Mouse (Mus musculus) G1E (cell line): ENCODE measurements around the gene Fez2. TPM values are rescaled to one million over a fixed set of nuclear protein-coding genes. Genes with fewer than 3 reads are reported as not detected.

Experiments used
- ATAC-seq: 2 replicates; pipeline ENCODE4 v1.8.0; 2016; ENCODE audit warnings: mild to moderate bottlenecking; ENCODE audit not compliant: insufficient number of reproducible peaks, poor library complexity, low FRiP score, severe bottlenecking; ENCODE audit errors: extremely low read depth
- DNase-seq: peaks from one replicate; pipeline ENCODE4 v3.0.0; 2012; ENCODE audit warnings: low spot score
- H3K27me3 ChIP-seq: 2 replicates; pipeline ENCODE4 v1.6.1; 2012; ENCODE audit warnings: mild to moderate bottlenecking, low read length, inconsistent platforms; ENCODE audit not compliant: insufficient read depth
- H3K36me3 ChIP-seq: replicated peaks from 2 replicates; pipeline ENCODE3; 2012; ENCODE audit warnings: mild to moderate bottlenecking, inconsistent platforms
- H3K4me1 ChIP-seq: 2 replicates; pipeline ENCODE4 v1.6.1; 2012; ENCODE audit warnings: low read depth, low read length, inconsistent platforms, mixed read lengths; ENCODE audit not compliant: insufficient read depth
- H3K4me3 ChIP-seq: 2 replicates; pipeline ENCODE4 v1.5.1; 2012; ENCODE audit warnings: low read depth, mild to moderate bottlenecking, inconsistent platforms, low read length, moderate library complexity, mixed read lengths
- H3K9me3 ChIP-seq: replicated peaks from 2 replicates; pipeline ENCODE4 v1.6.1; 2012; ENCODE audit warnings: inconsistent platforms
- CTCF ChIP-seq: IDR thresholded peaks from 2 replicates; pipeline ENCODE4 v1.5.1; 2012; ENCODE audit warnings: low read depth, low read length, inconsistent platforms, mixed read lengths
- GATA1 ChIP-seq: IDR thresholded peaks from 2 replicates; pipeline ENCODE4 v1.6.1; 2012; ENCODE audit warnings: borderline replicate concordance, low read length, inconsistent platforms, mixed read lengths
- GATA2 ChIP-seq: IDR thresholded peaks from 2 replicates; pipeline ENCODE4 v1.6.1; 2012; ENCODE audit warnings: low read depth, low read length, inconsistent platforms, borderline replicate concordance
- POLR2AphosphoS5 ChIP-seq: IDR thresholded peaks from 2 replicates; pipeline ENCODE4 v1.6.1; 2012; ENCODE audit warnings: low read depth, low read length, inconsistent platforms; ENCODE audit not compliant: insufficient replicate concordance
- TAL1 ChIP-seq: conservative IDR thresholded peaks from 2 replicates; pipeline ENCODE4 v1.6.1; 2012; ENCODE audit warnings: low read depth, low read length, inconsistent platforms, mixed read lengths
- polyA plus RNA-seq: library from polyadenylated mRNA; stranded (reverse); fragments of >175 nt; gene quantifications from 2 replicates; pipeline ENCODE4 v1.2.3, GENCODE M21; 2012
- total RNA-seq, 2 experiments: library from RNA; stranded (forward) in 1 of 2; stranded (reverse) in 1 of 2; fragments of 200-1000 nt in 1 of 2; fragments of >200 nt in 1 of 2; fragmentation: Nextera tagmentation in 1 of 2; gene quantifications; 2 replicates each; pipeline ENCODE4 v1.2.3; 2014 to 2017

The Fez2 gene
- total and polyA plus RNA-seq, 3 experiments, result 3.1 to 14.6 (median 9.3) TPM

GRCm38 (mm10) chr17:78322369-78323335 lies 95.3 kb downstream of the Fez2 start:
- H3K36me3 ChIP-seq, result peaks cover 70% of the 10 kb centered on the region
- TF ChIP-seq TAL1, result no peak
- no peak for TF ChIP-seq POLR2AphosphoS5
- no peak for TF ChIP-seq GATA2
- no peak for TF ChIP-seq CTCF
- no peak for TF ChIP-seq GATA1
- H3K9me3 ChIP-seq, result no peaks in the 10 kb centered on the region
- no peak overlapping the region for H3K4me3 ChIP-seq
- H3K27me3 ChIP-seq, result no peaks in the 10 kb centered on the region
- H3K4me1 ChIP-seq, result peaks cover 75% of the 10 kb centered on the region
- ATAC-seq (no peak), DNase-seq (no peak)

- no peak for TF ChIP-seq GATA1
- no peak for TF ChIP-seq CTCF
- TF ChIP-seq GATA2, result no peak
- no peak for TF ChIP-seq POLR2AphosphoS5
- TF ChIP-seq TAL1, result no peak
- H3K9me3 ChIP-seq, result no peaks in the 10 kb centered on the region
- DNase-seq (no peak), ATAC-seq (no peak)
- H3K27me3 ChIP-seq, result no peaks in the 10 kb centered on the region
- H3K4me1 ChIP-seq, result peaks cover 75% of the 10 kb centered on the region
- no peak overlapping the region for H3K4me3 ChIP-seq
- peaks cover 81% of the 10 kb centered on the region for H3K36me3 ChIP-seq
Measured at GRCm38 (mm10) chr17:78321216-78321835, 96.6 kb downstream of the Fez2 start.

Other genes with a start within 250 kb of the Fez2 start
- gene Crim1, start 217.9 kb downstream of the Fez2 start, total RNA-seq (2014; fragmentation: Nextera tagmentation), result 21.7 and 21.9 TPM in 2 replicates
- gene Crim1, start 217.9 kb downstream of the Fez2 start, total RNA-seq (2017), result 19.9 and 20.3 TPM in 2 replicates
- gene Crim1, start 217.9 kb downstream of the Fez2 start, polyA plus RNA-seq, result 32.7 and 37.8 TPM in 2 replicates
- not detected in 2 replicates for gene Vit, start 89.9 kb upstream of the Fez2 start, total RNA-seq (2014; fragmentation: Nextera tagmentation)
- not detected in 2 replicates for gene Vit, start 89.9 kb upstream of the Fez2 start, total RNA-seq (2017)
- not detected in 2 replicates for gene Vit, start 89.9 kb upstream of the Fez2 start, polyA plus RNA-seq